Mouse (Mus musculus): ENCODE measurements around the gene Ndufb3.
"Not testable (repeated sequence)": the region's sequence is repeated elsewhere in the genome, so short reads cannot be mapped to it uniquely, and the experiment has no call there.

The Ndufb3 gene

GRCm38 (mm10) chr1:58586171-58586997 lies at the start of gene Ndufb3, which contains the start of gene Fam126b:
Gene Ndufb3 (plus strand): TSS chr1:58586384.
Gene Fam126b (minus strand): TSS chr1:58586323.
- DNase-seq (ENCODE audit: low spot score): peak; percentile 86

DNA sequence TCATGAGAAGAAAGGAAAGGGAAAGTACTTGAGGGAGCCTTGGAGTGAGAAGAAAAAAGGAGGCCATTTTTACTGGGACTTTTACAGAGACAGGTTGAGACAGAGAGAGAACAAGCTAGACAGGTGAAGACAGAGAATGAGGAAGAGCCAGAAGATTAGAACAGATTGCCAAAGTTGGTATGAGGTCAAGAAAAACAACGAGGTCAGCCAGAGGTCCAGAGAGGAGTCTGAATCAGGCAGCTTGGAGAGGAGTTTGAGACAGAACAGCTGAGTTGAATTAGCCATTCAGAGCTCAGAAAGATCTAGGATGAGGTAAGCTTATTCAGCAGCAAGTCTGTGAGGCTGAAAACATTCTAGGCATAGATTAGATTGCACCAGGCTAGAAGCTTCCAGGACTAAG lies 44.8 kb upstream of the Ndufb3 start:
- no peak for DNase-seq (ENCODE audit: low spot score)

DNA sequence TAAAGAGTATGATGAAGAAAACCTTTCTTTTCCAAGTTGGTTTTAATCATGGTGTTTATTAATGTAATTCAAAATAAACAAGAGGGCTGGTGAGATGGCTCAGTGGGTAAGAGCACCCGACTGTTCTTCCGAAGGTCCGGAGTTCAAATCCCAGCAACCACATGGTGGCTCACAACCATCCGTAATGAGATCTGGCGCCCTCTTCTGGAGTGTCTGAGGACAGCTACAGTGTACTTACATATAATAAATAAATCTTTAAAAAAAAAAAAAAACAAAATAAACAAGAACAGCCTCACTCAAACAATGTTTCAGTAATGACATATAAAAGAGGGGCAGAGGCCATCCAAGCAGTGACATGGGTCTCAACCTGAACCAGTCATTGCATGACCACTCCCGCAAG lies 25.8 kb upstream of the Ndufb3 start:
- DNase-seq (ENCODE audit: low spot score): not testable (repeated sequence)

DNA sequence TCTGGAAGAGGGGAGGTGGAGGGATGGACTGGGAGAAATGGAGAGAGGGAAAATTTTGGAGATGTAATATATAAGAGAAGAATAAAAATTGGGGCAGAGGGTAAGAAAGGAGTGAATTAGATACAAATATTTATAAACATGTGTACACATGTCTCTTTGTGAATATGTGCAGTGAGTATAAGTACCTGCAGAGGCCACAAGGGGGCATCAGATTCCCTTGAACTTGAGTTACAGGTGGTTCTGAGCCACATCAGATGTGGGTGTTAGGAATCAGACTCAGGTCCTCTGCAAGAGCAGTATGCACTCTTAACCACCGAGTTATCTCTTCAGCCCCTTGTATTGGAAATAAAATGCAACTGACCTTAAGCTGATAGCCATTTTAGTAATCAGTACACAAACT lies 23.7 kb upstream of the Ndufb3 start:
- DNase-seq (ENCODE audit: low spot score): no peak

DNA sequence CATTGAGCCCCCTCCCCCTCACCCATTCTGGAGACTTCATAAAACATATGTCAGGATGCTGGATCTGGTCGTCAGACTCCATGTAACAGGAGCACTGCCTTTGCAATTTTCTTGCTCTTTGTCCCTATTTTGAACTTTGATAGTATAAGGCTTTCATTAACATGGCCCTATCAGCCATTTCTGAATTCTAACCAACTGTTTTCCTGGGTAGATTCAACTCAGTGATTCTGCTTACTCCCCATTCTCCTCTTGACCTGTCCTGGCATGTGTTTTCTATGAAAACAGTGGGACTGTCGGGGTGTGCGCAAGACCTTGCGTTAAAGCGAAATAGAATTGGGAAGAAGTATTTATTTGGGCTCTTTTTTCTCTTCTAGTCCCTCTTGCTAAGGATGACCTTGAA lies 21.2 kb upstream of the Ndufb3 start:
- no peak for DNase-seq (ENCODE audit: low spot score)

DNA sequence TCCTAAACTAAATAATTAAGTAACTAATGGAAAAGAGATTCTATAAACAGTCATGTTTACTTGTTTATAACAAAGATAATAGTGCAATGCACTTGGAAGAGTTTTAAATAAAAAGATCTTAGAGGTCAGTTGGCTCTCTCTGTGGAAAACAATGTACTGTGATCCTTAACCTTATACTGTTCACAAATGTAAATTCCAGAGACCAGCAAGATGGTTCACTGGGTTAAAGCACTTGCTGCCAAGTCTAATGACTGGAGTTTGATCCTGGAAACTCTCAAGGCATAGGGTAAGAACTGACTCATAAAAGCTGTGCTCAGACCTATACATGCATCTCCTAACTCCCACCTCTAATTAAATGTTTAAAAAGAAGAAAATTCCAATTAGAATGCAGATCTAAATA lies 19.6 kb upstream of the Ndufb3 start:
- DNase-seq (ENCODE audit: low spot score): no peak

- no peak for DNase-seq (ENCODE audit: low spot score)
These were observed 17.6 kb upstream of the Ndufb3 start for GRCm38 (mm10) chr1:58568456-58569130.

GRCm38 (mm10) chr1:58570437-58570836 lies 15.7 kb upstream of the Ndufb3 start:
- no peak for DNase-seq (ENCODE audit: low spot score)

DNA sequence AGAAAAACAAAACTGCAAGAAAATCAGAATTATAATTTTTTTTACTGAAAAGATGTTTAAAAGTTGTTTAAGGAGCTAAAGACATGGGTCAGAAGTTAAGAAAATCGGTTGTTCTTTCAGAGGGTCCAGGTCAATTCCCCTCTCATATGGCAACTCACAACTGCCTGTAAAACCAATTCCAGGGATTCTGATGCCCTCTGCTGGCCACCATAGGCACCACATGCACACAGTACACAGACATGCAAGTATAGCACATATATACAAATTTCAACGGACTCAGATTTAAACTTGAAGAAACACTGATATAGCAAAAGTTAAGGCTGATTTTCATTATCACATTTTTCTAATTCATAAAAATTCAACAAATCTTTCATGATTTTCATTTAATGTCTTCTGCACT lies 7.0 kb upstream of the Ndufb3 start:
- DNase-seq (ENCODE audit: low spot score): no peak

DNA sequence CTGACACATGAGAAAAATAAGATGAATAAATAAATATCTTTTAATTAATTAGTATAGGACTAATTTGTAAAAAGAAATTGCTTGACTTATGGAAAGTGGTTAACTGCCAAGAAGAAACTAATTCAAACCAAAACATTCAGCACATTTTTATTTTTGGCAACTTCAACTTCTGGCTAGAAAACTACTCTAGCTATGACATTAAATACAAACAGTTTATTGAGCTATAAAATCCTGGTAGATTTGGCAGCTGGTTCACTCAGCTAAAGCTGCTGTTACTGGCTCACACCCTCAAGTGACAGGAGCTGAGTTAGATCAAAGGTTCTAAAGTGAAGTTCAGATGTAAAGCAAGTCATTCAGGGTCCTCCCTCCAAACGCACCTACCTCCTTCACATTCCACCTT lies 3.6 kb upstream of the Ndufb3 start:
- no peak for DNase-seq (ENCODE audit: low spot score)

GRCm38 (mm10) chr1:58584271-58584670 lies 1.9 kb upstream of the Ndufb3 start:
- no peak for DNase-seq (ENCODE audit: low spot score)

DNA sequence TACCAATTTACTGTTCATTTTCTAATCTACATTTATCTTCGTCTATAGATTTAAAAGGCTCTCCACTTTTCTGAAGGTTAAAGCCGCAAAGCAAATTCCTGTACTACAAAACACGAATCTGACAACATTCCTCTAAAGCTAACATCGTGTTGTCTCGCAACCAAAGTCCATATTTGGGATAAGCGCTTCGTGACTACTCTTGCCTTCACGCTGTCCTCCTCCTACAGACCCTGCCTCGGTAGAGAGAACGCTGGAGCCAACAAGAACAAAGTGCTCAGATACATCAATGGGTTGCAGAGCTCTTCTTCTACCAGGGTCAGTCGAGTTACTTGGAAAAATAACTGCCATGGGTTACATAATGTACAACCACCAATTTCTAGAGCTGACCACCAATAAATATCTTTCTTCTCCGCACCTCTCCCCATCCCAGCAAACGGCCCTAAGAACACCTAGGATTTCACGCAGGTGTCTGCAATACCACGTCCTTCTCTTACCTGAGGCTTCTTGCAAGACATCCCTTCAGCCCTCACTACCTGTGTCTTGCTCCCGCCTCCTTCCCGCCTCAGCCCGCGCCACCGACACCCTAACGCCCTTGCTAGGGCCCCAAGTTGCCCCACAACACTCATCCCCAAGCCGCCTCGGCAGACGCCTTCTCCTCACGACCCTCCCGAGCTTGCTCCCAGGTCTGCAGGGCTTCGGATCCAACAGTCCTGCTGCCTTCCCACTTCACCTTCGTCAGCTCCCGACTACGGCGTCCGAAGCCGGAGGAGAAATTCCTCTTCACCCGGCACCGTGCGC lies 612 bp upstream of the Ndufb3 start:
- no peak for DNase-seq (ENCODE audit: low spot score)

- DNase-seq (ENCODE audit: low spot score): no peak
These were observed 1.3 kb downstream of the Ndufb3 start for GRCm38 (mm10) chr1:58587491-58587890.

DNA sequence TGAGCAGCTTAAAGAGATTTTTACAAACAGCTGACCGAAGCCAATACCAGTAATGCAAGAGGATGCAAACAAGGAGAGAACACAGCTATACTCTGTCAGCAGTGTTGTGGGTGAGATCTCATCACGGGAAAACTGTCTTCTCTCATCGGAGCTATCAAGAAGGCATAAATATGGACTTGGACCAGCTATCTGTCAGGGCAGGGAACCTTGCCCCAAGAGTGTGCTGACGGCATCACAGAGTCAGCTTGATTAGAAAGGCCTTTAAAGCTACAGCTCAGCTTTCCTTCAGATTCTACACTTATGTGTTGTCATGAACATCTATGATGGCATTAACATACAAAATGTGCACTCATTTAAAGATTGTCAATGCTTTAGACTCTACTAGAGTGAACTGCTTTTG lies 16.5 kb downstream of the Ndufb3 start:
- no peak for DNase-seq (ENCODE audit: low spot score)

DNA sequence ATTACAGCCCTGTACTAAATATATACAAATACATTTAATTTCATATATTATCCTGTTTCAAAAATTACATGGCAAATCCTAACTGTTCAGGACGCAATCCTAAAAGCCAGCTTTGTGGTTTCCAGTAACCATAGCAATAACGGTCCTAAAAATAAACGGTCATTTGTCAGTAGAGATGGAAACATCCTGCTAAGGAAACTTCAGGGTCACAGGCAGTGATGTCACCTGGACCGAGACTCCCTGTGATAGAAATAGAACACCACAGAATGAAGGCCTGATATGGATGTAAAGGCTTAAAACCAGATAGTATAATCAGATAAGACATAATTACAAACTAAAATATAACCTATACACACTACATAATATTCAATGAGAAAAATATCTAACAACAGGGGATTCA lies 17.6 kb downstream of the Ndufb3 start:
- no peak for DNase-seq (ENCODE audit: low spot score)

DNA sequence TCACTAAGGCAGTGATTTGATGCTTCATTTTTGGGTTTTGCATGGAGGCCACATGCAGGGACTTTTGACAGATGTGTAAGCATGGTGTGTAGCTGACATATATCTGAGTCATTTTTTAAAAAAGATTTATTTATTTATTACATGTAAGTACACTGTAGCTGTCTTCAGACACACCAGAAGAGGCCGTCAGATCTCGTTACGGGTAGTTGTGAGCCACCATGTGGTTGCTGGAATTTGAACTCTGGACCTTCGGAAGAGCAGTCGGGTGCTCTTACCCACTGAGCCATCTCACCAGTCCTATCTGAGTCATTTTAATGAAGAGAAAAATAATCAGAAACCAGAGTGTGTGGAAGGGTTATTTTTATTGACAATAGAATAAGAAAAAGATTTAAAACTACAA lies 23.4 kb downstream of the Ndufb3 start:
- not testable (repeated sequence) for DNase-seq (ENCODE audit: low spot score)

- DNase-seq (ENCODE audit: low spot score): no peak
These were observed 24.0 kb downstream of the Ndufb3 start for GRCm38 (mm10) chr1:58610166-58610565.

- no peak for DNase-seq (ENCODE audit: low spot score)
These were observed 24.4 kb downstream of the Ndufb3 start for GRCm38 (mm10) chr1:58610611-58611010.

GRCm38 (mm10) chr1:58613786-58614185 lies 27.6 kb downstream of the Ndufb3 start:
- DNase-seq (ENCODE audit: low spot score): no peak

DNA sequence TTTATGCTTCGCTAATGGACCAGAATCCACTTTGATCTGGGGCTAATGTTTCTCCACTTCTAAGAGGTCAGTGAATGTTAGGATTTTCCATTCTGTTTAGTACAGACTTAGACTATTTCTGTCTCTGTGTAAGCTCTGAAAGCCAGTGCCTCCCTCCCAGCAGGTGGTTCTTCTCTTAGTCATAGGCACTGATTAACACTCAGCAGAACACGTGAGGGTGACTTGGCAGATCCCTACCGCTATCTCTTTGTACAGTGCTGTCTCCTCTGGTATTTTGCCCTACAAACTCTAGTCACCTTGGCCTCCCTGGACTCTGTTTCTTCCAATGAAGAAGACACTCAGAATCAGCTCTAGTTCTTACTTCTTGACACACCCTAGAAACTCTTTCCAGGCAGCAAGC lies 28.2 kb downstream of the Ndufb3 start:
- no peak for DNase-seq (ENCODE audit: low spot score)

DNA sequence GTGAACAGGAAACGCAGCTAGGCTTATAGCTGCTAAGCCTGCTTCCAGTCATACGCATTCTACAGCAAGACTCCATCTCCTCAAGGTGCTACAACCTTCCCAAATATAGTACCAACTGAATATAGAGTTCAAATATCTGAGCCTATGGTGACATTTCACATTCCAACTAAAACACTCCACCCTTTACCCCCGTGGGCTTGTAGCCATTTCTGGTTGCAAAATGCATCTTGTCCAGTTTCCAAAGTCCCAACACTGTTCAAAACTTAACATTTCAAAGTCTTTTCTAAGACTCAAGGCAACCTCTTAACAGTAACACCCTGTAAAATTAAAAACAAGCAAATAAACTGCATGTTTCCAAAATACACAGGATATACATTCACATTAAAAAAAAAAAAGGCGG lies 29.0 kb downstream of the Ndufb3 start:
- no peak for DNase-seq (ENCODE audit: low spot score)

DNA sequence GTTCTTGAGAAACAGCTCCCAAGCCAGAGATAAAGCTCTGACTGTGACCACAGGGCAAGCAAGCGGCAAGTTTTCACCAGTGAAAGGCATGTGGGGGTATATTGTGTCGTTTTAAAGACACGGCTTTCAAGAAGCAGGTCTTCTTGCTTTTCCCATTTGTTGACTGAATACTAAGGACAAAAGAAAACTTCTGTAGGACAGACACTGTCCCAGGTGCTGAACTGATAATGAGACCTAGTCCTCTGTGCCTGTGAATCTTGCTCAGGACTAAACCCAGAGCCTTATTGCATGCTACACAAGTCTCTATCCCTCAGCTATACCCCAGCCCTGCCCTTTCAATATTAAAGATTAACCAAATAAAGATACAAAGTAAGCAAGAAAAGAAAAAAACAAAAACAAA lies 30.0 kb downstream of the Ndufb3 start:
- no peak for DNase-seq (ENCODE audit: low spot score)

- DNase-seq (ENCODE audit: low spot score): peak; percentile 27
These were observed 30.9 kb downstream of the Ndufb3 start for GRCm38 (mm10) chr1:58617076-58617475.

Data from layer of hippocampus, adult 9-10 months (tissue).